Mouse (Mus musculus) frontal cortex, postnatal 14 days (tissue): Measurements from ENCODE around the gene Nhsl1.
A peak's percentile ranks its signal among the peaks of the same experiment; 100 is the strongest.

Experiments used
- DNase-seq, 2 experiments: peaks; one replicate each; pipeline ENCODE4 v3.0.0; 2022; ENCODE audit warnings: low spot score in 2 of 2

The Nhsl1 gene

DNA sequence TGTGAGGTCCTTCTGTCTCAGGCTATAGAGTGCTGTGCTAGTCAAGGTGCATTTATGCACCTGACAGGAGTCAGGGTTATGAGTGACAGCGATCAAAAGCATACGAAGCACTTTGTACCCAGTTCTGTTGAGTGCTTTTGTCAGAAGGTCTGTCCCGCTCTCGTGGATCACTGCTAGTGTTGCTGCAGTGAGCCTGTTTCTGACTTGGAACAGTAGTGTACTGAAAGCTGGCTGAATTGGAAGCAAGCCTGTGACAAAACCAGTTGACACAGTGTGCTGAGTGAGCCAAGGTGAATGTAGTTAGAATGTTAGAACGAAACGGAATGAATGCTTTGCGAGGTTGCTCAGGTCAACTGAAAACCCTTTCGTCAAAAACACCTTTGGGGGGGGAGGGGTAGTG, 82.2 kb downstream of the Nhsl1 start:
- no peak for DNase-seq

DNA sequence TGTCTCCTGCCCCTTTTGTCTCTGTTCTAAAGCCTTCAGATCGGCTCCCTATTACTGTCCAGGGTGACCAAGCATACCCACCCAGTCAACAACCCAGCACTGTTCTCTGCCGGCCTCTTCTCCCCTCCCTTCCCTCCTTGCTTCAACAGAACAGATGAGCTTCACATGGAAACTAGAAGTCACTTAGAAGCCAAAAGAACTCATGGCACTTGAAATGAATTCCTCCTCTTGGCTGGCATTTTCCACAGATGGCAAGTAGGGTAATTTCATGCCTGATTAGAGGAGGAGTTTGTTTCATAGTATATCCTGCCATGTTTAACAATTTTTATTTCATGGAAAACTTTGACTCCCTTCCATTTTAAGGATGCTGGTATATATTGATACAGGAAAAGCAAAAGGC, 85.2 kb downstream of the Nhsl1 start:
- no peak for DNase-seq

DNA sequence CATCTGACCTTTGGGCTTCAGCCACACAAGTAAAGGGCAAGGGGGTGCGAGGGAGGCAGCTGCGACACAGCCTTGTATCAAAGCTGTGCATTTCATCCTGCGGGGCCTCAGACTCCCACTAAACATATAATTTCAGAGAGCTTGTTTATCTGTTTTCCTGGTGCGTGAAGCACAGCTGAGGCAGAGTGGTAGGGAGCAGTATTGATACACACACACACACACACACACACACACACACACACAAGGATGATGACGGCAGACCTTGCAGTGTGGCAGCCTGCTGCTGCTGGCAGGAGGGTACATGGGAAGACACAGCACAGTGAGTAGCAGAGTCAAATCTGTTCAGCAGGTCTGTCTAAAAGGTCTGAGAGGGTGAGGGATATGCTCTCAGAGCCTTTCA, 85.9 kb downstream of the Nhsl1 start:
- no peak for DNase-seq

DNA sequence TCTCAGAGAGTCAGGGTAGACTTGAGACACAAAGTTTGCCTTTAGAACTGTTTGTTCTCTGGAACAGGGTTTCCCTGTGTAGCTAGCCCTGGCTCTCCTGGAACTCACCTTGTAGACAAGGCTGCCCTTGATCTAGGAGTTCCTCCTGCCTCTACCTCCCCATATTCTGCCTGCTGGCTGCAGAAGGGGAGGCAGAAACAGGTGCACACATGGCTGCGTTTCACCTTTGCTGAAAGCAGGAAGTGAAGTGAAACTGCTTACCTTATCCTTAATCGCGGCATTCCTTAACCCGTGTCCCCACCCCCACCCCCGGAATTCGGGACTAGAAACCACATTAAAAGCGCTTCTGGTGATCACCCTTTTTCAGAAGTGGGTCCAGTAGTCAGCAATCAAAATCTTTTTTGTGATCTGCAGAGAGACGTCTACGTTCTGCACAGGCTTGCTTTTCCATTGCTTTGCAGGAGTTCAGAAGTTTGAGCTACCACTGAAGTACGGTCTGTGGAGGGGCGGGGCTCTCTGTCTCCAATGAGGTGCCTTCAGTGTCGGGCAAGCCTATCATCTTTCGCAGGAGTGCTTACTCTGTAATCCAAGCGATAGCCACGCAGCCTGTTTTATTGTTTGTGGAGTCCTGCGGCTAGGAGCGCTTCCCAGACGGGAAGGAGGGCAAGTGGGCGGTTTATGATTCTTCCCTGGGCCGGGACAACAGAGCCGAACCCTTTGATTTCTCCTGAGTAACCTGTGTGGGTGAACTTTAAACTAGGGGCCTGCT, 88.5 kb downstream of the Nhsl1 start:
- DNase-seq, result peak; percentile 20 to 27

DNA sequence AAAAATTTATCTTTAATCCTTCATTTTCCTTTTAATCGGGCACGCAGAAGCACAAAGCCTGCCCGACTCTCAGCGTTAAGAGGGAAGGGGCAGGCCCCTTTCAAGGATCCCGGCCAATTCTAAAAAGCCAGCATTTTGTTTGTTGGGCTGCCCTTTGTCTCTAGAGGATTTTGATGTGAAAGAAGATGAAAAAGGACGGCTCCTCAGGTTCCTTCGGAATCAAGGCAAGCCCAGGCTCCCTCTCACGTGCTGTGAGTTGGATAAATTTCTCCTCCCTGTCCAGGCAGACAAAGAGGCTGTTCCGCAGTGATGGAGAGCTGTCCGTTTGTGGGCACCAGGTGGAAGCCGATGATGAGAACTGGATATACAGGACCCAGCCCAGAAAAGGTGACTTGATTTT, 89.3 kb downstream of the Nhsl1 start:
- DNase-seq, result no peak

DNA sequence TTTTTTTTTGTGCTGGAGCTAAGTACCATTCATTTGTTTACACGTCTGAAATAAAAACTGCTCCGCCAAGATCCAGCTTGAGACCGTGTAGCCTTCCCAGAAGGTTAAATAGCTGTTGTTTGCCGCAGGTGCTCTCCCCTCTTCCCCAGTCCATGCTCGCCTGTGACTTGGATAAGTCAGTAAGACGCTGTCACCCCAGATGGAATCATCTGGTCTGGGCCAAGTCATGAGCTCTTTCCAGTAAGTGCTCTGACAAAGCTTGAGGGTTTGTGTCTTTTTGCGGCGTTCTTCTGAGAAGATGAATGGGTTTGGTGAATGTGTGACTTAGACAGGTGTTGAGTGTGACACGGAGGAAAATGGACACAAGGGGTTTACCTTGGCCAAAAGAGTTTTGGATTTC, 89.8 kb downstream of the Nhsl1 start:
- DNase-seq, result no peak

DNA sequence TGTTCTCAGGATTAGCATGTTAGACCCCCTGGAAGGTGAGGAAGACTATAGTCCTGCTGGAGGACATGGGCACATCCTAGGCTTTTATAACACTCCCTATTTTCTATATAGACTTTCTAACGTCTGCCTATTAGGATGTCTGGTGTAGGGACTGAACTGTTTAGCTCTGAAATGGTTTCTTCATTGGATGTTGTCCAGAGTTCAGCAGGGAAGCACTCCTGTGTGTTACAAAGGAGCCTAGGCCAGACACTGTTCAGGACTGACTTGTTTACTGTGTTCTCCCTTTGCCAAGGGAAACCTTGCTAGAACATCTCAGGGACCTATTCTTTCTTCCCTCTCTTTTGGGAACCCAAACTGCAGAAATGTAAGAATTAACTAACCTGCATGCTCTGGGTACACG, 90.3 kb downstream of the Nhsl1 start:
- no peak for DNase-seq

DNA sequence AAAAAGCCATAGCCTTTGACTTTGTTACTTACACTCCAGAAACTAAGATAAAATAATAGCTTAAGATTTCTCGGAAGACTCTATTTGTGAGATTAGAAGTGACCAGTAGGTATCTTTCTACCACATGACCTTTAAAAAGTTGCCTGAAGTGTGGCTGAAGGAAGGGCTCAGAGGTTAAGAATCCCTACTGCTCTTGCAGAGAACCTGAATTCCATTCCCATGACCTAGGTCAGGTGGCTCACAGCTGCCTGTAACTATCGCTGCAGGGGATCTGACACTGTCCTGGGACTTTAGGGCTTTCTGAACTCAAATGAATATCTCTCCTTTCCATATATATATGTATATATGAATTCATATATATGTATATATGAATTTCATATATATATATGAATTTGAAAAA, 92.5 kb downstream of the Nhsl1 start:
- no peak for DNase-seq

DNA sequence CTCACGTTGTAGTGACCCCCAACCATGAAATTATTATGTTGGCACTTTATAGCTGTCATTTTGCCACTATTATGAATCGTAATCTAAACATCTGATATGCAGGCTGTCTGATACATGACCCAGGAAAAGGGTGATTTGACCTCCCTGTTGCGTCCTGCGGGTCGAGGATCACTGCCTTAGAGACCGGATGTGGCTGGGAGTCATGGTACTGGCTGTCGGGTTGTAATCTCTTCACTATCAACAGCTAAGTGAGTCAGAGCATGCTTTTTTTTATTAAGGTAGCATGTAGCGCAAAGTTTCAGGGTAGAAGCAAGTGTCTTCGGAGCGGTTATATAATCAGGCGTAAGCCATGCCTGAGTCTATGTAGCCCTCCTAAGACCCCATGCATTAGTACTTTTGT, 97.2 kb downstream of the Nhsl1 start:
- no peak for DNase-seq

DNA sequence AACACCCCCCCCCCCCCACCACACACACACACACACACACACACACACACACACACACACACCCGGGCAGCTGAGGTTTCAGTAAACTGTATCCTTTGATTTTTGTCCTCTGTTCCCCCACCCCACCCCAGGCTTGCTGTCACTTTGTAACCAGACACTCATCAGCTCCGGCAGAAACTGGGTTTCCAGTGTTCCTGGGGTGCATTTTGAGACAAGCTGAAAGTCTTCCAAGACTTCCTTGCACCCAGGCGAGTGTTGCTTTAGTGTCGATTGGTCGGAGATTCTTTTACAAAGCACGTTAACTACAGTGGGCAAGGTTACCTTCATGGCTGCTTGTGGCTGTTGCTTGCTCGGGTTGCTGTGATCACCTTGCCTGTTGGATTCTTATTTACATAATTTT, 99.4 kb downstream of the Nhsl1 start:
- DNase-seq, result no peak

DNA sequence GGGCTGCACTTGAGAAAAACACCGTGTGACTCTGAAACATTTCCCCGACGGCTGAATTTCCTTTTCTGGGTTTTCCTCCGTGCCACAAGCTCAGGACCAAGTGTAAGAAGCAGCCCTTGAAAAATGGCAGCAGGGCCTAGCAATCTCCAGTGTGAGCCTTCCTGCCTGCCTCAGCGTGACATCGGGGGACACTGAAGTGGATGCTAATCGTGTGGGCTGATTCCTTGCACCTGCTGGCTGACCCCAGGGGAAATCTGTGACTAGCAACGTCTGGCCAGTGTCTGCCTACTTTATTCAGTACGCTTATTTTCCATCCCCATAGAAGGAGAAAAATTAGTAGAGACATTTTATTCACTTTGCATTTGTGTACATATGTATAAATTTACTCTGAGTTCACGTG, 100.7 kb downstream of the Nhsl1 start:
- DNase-seq, result no peak

DNA sequence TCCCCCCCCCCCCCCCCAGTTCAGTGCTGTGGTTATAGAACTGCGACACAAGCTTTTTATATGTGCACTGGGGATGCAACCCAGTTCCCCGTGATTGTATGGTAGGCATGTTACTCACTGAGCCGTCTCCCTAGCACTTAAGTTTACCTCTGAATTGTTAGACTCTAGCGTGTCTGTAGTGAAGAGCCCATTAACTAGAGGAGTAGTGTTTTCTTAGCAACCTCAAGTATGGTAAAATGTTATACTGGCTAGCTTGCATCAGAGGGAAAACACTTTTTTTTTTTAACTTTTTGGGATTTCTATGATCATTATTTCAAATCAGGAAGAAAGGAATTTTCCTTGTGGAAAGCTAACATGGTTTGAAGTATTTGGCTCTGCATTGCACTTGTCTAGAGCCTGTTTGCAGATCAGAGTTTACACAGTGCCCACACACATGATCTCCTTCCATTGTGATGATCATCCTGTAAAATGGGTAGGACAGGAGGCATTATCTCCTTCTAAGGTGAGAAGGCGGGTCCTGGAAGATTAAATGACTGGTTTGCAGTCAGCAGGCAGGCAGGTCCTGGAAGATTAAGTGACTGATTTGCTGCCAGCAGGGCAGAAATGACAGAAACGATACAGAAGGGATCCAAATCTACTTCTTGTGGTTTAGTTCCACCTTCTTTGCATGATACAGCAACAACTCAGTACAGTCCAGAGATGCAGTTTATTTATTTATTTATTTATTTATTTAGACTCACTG, 101.6 kb downstream of the Nhsl1 start:
- DNase-seq, result no peak

DNA sequence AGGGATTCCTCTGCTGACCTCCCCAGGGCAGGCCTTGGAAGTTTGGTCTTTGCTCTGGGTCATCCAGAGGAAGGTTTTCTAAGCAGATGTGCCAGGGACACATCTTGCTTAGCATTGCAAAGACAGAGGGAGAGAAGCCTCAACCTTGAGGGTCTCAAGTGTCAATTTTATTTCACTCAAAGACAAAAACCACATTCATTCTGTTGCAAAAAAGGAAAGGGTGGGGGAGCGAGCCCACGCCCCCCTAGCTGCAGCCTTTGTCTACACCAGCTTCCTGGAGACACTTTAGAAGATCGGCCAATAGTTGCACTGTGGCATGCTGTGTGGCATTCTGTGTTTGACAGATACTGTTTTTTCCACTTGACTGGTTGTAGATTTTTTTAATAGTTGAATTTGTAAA, 104.2 kb downstream of the Nhsl1 start:
- DNase-seq, result no peak

DNA sequence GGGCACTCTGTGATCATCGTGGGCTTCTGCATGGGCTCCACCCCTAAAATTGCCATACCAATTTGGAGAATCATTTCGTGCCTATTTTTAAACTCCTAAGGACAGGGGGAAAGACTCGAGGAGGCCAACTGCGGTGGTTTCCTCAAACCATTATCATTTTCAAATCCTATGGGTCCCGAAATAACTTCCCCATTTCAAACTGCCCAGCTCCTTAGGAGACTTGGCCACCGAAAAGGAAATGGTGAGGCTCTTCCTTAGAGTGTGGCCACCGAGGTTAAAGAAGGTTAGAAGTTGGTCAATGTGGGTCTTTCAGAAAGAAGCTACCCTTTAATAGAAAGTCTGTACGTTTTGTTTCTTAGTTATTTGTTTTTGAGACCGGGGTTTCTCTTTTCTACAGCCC, 104.8 kb downstream of the Nhsl1 start:
- DNase-seq, result no peak

DNA sequence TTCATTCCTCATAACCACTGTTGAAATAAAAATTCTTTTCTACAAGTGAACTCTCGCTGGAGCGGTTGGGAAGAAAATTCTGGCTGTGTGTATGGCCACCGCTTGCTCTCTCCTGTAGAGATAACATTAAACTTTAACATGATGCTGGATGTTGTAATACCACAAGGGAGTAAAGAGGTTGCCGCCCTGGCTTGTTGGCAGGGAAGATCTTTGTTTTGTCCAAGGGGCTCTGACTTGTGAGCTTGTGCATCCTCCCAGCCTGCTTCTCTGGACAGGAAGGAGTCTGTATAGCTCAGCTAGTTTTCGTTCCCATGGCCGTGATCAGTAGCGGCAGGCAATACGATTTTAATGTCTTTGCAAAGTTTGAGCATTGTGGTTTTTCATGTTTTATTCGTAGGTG, 109.1 kb downstream of the Nhsl1 start:
- DNase-seq, result no peak

DNA sequence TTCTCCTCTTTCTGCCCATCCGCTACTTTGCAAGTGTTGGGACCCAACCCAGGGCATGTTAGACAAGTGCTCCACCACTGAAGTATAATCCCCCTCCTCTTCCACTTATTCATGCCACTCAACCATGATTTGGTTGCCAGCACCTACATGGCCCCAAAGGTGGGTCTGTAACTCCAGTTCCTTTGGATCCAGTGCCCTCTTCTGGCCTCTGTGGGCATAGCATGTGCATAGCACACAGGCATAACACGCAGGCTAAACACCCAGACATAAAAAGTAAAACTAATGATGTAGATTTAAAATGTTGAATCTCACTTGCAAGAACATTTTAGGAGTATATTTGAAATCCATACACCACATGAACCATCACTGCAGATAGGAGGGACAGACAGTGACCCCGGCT, 110.7 kb downstream of the Nhsl1 start:
- no peak for DNase-seq

DNA sequence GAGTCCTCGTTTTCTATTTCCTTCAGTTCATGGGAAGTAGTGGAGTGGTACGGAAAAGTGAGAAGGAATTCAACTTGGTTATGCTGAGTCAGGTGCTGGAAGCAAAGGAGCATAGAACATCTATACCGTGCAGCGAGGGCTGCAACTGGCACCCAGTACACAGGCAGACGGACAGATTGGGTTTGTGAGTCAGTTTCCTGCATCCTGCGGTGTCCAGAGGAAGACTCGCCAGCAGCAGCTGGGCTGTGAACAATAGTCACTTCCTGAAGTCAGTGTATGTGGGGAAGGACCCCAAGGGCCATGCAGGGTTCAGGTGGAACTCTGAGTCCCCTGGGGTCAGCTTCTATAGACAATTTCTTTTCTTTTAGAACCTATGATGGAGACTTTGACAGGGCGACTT, 111.4 kb downstream of the Nhsl1 start:
- no peak for DNase-seq

DNA sequence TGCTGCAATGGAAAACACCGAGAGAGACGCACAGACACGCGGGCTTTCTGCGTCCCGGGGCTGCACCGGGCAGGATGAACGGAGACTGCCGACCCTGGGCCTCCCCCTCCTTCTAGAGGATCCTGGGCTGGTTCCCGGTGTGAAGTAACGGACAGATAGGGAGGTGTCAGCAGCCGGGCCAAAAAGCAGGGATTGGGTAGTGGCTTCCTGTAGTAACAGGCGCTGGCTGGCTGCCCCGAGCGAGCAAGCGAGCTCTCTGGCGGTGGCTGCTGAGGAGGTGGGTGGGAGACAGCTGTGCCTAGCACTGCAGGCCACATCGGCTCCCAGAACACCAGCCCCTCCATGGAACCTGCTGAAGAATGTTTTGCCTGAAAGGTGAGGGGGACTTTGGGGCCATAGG, 112.2 kb downstream of the Nhsl1 start:
- DNase-seq, result peak; percentile 22 to 26

DNA sequence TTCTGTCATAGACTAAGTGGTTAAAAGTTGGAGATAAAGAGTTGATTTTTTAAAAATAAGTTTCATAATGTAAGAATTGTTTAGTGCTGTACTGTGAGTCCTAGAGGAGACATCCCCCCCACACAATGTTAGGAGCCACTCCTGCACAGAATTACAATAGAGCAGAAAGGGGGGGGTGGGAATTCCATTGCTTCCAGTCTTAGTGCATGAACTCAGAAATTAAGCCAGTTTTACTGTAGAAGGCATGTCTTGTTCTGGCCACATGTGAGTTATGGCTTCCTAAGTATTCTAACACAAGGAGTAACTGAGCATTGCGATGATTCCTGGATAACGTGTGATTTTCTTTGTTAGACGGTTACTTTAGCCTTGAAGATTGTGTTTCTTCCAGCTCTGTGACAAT, 112.8 kb downstream of the Nhsl1 start:
- no peak for DNase-seq

DNA sequence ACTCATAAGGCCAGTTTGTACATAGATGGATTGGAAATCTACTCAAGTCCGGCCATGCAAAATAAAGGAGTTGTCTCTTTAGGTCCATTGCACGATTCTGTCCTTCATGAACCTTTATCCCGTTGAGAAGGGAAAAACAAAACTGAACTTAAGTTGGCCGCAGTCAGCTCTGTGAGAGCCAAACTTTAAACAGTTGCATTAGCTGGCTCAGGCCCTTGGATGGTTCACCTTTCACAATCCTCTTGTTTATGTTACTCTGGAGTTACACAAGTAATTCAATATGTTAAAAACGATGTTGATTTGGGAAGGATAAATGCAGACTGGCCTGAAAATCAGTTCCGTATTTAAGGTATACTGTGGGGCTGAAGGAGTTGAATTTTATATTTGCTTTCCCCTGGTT, 116.7 kb downstream of the Nhsl1 start:
- DNase-seq, result no peak

DNA sequence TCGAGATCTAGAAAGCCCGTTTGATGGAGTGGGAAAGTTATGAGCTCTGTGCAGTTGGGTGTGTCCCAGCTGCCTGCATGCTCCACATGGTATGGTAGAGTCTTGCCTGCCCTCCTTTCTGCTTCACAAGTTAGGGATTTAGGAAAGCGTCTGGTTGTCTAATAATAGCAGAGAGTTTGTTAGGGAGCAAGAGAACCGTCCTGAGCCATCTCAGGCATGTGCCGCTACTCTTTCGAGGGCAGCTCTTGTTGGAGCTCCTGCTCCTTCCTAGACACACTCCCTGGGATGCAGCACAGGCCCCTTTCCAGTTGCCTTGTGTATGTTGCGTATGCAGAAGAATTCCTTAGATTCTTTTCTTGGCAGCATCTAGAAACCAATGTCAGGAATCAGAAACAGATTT, 117.2 kb downstream of the Nhsl1 start:
- no peak for DNase-seq

DNA sequence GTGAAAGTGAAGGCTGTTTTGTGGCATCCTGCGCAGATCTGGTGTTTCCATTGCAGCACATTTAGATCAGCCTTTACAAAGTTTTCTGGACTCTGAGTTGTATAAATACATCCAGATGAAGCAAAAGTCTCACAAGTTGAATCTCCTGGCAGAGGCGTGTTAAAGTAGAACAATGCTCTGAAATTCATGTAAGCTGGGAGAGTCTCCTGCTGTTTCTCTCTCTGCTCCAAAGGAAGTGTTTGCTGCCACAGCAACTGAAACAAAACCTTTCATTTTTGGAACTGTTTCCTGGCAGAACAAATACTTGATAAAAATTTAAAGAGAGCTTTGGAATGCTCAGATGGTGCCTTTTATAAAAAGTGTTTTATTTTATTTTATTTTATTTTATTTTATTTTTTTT, 118.8 kb downstream of the Nhsl1 start:
- DNase-seq, result no peak

DNA sequence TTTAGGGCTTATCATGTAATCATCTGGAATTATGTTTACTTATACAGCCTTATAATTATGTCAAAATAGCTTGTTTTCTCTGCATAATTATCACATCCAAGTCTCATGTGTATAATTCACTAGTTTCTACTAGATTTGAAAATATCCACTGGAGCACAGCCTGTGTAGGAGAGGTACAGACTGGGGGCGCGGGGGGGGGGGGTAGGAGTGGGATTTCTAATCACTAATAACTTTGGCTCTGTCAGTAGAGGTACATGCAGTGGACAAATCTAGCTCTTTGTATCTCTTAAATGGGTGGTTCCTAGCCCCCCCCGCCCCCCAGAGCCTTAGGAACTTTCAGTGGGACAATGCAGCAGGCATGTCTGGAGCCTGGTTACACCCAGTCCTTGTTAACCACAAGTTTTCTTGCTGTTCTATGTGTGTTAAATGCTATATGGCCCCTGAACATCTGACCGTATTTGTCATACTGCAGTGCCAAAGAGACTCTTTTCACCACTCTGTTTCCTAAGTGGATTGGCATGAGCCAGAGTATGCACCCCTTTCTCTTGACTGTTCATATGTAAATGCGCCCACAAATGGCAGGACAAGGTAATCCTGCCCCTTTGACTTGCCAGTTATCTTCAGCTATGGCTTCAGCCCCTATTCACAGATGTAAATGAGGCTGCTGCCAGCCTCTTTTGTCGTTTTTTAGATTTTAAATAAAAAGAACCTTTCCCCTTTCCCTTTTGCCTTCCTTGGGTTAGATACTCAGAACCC, 127.0 kb downstream of the Nhsl1 start:
- DNase-seq, result no peak
